Mouse (Mus musculus): ENCODE data around the gene Dcun1d4. TPM values are rescaled to one million over a fixed set of nuclear protein-coding genes. Genes with fewer than 3 reads are reported as not detected.
"Not testable (repeated sequence)": the region's sequence is repeated elsewhere in the genome, so short reads cannot be mapped to it uniquely, and the experiment has no call there.

Dcun1d4 gene
- total RNA-seq (2021): 10 to 100 TPM; 38.0 to 38.1 TPM
- long read RNA-seq, experiment 1, full-length matches to known transcripts: 7 of 12 reads
- long read RNA-seq, experiment 1, partial matches to known transcripts: 1 of 12 reads
- long read RNA-seq, experiment 1, other reads (novel, unspliced or antisense): 4 of 12 reads
- long read RNA-seq, experiment 2, full-length matches to known transcripts: 5 of 14 reads
- long read RNA-seq, experiment 2, partial matches to known transcripts: 6 of 14 reads
- long read RNA-seq, experiment 2, other reads (novel, unspliced or antisense): 3 of 14 reads

DNA sequence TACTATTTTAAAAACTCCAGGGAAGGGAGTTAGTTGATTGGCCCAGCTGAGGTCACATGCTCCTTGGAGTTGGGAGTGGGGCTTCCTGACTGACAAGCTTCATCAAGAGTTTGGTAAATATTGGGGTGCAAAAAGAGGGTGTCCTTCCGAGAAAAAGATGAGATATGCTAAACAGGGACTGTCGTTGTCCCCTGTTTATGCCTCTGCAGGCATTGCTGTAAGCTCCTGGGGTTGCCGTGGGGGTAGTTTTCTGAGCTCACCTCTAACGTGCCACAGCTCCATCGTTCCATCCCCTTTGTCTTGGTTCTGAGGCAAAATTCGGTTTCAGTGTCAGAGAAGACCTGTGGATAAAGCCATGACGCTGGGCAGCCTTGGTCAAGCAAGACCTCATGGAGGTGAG lies at the start of gene Dcun1d4:
TSS of gene Dcun1d4 (plus strand) at position 301 of the 400 bp plus-strand sequence.
- no peak for DNase-seq (ENCODE audit: low spot score in 2 of 2)

DNA sequence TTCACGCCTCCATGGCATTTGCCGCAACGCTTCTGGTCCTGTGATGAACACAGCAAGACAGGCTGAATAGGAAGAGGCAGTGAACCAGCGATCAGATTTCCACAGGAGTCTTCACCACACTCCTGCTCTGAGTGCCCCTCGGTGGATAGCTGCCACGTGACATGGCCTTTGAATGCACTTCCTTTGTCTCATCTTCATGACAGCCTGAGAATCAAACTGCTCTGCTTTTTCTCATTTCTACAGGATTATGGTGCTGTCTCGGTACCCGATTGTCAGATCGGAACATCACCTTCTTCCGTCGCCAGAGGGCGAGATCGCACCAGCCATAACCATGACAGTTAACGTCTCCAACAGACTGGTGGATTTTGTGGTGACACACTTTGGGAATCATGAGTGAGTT lies 49.2 kb upstream of the Dcun1d4 start:
- DNase-seq (ENCODE audit: low spot score in 2 of 2): peak; percentile 26 to 49

DNA sequence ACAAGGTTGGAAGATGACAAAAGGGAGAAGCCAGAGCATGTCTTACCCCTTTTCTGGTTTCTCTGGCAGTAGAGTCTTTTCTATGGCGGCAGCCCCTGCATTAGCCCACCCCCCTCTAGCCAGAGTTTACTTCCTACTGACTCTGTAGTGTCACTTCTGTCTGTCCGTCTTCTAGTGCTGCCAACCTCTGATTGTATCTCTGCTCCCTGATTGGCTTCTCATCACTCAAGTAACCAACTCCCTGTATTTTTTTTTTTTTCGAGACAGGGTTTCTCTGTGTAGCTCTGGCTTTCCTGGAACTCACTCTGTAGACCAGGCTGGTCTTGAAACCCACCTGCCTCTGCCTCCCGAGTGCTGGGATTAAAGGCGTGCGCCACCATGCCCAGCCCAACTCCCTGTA lies 48.0 kb upstream of the Dcun1d4 start:
- no peak for DNase-seq (ENCODE audit: low spot score in 2 of 2)

DNA sequence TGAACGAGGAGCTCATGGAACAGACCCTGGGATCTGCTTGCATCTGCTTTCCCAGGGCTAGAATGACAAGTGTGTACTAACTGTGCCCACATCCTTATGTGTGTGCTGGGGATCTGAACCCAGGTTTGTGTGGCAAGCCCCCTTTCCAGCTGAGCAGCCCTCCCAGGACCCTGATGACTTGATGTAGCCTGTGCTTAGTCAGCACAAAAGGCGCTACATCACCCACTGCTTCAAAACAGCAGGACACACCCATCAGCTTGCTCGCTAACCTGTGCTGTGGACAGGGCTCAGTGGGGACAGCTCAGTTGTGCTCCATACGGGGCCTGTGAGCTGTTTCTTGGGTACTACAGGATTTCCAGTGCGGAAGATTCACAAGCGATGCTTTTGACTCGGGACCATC lies 46.0 kb upstream of the Dcun1d4 start:
- DNase-seq (ENCODE audit: low spot score in 2 of 2): no peak

DNA sequence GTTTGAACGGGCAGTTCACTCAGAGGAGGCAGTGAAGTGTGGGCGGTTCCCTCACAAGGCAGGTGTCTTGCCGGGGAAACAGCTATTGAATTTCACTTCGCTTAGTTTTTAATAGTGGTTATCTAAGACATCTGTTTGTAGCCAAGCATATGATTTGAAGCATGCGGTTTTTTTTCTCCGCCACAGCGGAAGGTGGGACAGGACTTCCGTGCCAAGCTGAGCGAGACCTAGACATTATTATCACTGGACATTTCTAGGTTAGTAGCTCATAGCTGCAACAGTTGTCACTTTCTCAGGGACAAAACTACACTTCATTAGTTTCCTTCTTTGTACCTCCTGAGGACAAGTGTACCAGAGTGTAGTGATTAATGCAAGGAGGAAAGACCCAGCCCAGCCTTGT lies 38.6 kb upstream of the Dcun1d4 start:
- no peak for DNase-seq (ENCODE audit: low spot score in 2 of 2)

- DNase-seq (ENCODE audit: low spot score in 2 of 2): no peak
These were observed 30.5 kb upstream of the Dcun1d4 start for GRCm38 (mm10) chr5:73450276-73450675.

- no peak for DNase-seq (ENCODE audit: low spot score in 2 of 2)
These were observed 26.1 kb upstream of the Dcun1d4 start for GRCm38 (mm10) chr5:73454502-73455306.

DNA sequence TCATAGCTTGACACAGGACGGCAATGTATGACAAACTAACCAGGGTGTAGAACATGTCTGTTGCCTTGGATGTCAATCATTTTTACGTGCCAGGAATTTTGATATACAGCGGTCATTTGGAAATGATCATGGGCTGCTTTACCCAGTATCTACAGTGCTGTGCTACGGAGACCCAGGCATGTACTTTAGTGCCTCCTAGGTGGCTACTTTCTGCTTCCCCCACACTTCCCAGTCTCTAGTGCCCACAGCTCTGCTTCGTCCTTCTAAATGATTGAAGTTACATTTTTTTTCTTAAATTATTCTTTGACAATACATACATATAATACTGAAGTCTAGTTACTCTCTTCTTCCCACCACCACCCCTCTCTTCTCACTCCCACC lies 25.5 kb upstream of the Dcun1d4 start:
- DNase-seq (ENCODE audit: low spot score in 2 of 2): no peak

DNA sequence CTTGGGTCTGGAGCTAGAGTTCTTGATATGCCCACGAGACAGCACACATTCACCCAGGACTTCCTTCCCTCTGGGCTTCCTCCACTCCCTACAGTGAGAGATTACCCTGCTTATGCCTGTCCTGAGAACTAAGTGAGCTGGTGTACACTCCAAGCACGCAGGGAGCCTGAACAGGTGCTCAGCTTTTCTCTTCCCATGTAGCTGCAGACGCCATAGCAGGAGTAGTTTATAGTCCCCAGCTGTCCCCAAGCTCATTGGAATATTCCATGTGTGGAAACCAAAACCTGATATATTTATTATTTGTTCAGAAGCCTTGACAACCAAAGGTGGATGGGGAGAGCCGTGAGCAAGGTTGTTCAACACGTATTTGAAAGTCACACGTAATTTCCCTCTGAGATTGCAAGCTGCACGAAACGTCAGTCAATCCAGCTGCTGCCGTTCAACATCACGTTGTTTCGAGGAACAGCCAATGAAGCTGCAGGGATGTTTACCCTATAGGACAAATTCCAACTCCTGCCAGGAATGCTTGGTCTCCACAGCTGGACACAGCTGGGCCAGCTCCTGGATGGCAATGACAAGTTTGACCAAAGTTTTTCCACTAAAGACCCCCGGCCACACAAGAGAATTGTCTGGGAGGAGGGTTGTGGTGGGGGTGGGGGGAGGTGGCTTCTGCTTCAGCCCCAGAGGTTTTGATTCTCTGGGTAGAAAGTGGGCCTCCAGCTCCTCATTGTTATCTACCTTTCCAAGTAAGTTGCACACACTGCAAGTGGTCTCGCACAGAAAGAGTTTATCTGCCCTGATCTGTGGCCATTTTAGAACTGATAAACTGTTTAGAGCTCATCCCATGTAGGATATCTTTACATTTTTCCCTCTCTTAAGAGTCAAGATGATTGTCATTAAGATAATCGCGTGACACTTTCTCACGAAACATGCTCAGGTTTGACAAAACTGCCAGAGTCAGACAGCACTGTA lies 12.1 kb upstream of the Dcun1d4 start:
- DNase-seq (ENCODE audit: low spot score in 2 of 2): no peak

GRCm38 (mm10) chr5:73474412-73475405 lies 6.1 kb upstream of the Dcun1d4 start:
- no peak for DNase-seq (ENCODE audit: low spot score in 2 of 2)

DNA sequence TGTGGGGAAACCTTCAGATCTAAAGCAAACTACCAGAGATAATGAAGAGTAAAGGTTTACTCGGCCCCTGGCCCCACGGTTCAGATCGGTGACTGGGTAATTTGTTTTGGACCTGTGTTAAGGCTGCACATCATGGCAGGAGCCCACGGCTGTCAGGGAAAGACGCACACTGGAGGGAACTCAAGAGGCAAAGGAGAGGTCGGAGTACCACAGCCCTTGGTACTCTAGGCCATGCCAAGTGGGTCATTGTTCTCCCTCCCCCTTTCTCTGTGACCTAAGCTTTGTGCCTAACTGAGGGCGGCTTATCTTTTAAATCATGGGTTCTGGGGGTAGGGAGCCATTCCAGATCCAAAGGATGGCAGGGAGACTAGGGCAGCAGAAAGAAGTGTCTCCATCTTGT lies 601 bp downstream of the Dcun1d4 start:
- DNase-seq (ENCODE audit: low spot score in 2 of 2): no peak

DNA sequence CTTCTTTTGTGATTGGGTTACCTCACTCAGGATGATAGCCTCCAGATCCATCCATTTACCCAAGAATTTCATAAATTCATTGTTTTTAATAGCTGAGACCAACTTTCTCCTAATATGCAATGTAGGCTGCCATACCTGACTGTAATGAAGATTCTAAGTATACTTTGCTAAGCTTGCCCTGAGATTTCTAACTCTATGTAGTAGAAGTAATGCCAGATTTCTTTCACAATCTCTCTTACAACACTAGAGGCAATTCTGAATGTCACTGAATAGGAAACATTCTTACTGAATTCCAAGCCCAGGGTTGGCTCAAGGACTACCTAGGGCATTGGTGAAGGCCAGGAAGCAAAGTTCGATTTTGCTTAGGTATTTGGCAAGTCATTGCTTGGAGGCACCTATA lies 1.6 kb downstream of the Dcun1d4 start:
- DNase-seq (ENCODE audit: low spot score in 2 of 2): not testable (repeated sequence)

GRCm38 (mm10) chr5:73484016-73484615 lies 3.3 kb downstream of the Dcun1d4 start:
- DNase-seq (ENCODE audit: low spot score in 2 of 2): no peak

GRCm38 (mm10) chr5:73486451-73486850 lies 5.7 kb downstream of the Dcun1d4 start:
- DNase-seq (ENCODE audit: low spot score in 2 of 2): no peak

- no peak for DNase-seq (ENCODE audit: low spot score in 2 of 2)
These were observed 9.1 kb downstream of the Dcun1d4 start for GRCm38 (mm10) chr5:73489915-73490314.

DNA sequence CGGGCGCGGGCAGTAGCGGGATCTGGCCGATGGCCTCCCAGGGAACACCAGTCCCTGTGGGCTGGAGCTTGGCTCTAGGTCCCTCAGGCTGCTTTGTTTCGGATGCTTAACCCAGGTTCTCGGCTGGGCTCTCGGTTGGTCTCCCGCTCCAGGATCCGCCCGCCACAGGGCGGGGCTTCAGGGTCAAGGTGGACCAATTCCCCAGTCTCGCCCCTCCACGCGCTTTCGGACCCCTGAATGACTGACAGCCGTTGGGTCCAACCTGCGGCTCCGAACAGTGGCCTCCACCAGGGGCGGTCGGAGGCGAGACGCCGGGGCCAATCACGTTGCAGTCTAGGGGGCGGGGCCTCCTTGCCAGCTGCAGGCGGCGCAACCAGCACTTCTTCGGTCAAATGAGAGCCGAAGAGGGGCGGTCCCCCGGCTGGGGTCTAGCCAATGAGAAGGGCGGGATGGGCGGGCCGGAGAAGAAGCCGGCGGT lies 9.8 kb downstream of the Dcun1d4 start:
- peak; percentile 96 to 99 for DNase-seq (ENCODE audit: low spot score in 2 of 2)

DNA sequence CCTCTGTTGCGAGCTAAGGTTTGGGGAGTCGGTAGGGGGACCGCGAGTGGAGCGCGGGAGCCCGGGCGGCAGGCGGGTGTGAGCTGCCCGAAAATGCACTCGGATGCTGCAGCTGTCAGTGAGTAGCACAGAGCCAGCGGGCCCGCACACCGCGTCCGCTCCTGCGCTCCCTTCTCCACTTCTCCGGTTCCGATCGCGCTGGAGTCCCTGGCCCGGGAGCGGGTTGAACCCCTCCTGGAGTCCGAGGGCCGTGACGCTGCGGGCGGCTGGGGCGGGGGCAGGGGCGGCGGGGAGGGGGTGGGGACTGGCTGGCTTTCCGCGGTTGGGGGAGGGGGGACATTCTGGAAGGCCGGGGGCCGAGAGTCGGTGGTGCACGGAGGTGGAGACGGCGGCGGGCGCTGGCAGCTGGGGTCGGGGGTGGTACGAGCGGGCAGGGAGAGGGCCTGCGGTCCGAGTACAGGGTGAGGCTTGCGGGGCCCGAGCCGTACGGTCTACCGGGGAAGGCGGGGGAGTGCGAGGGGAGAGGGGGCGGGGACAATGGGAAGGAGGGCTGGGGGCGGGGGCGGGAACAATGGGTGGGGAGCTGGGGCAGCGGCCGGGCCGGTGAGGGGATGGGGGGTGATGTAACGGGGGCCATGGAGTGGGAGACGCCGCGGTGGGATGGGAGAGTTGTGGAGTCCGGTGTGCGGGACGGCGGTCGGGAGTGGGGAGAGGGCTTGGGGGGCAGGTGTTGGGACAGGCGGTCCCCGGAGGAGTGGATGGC lies 10.5 kb downstream of the Dcun1d4 start:
- peak in 1 of 2 experiments; percentile 18 for DNase-seq (ENCODE audit: low spot score in 2 of 2)

DNA sequence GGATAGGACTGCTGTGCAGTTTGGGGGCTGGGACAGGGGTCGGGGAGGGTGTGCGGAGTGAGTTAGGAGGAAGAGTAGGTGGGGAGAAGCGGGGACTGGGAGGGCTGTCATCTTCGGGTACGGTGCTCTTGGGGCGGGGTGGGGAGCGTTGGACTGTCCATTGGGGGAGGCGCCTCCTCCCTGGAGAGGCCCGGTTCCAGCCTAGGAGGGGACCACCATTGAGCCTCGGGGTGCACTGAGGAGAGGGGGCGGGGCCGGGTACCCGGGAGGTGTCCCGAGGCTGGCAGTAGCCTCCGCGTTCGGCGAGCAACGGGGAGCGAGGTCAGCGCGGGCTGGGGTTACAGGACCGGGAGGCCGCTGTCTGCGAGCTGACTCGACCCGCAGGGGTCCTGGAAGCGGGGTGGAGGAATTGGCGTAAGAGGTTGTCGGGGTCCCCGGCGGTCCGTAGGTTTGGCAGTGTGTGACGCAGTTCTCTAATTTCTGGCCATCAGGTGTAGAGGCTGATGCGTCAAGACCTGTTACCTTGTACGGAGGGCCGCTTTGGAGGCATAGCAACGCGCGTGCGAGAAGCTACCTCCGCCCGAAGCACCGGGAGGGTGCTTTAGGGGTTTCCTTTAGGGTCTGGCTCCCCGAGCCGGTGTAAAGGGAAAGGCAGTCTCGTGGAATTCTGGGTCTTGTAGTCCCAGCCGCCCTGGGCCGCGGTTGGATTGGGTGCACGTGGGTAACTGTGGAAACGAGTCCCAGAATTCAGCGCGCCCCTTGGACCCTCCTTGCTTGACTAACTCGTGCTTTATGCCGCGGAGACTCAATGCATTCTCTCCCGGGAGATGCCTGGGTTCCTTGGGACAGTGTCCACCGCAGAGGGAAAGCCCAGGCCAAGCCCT lies 11.3 kb downstream of the Dcun1d4 start:
- DNase-seq (ENCODE audit: low spot score in 2 of 2): peak; percentile 55 to 77
